Mouse (Mus musculus) kidney, adult 11 months (tissue): ENCODE data around the gene Capn11.

ENCODE experiments used
- DNase-seq: peaks from one replicate; pipeline ENCODE4 v3.0.0; 2022

Capn11 gene

DNA sequence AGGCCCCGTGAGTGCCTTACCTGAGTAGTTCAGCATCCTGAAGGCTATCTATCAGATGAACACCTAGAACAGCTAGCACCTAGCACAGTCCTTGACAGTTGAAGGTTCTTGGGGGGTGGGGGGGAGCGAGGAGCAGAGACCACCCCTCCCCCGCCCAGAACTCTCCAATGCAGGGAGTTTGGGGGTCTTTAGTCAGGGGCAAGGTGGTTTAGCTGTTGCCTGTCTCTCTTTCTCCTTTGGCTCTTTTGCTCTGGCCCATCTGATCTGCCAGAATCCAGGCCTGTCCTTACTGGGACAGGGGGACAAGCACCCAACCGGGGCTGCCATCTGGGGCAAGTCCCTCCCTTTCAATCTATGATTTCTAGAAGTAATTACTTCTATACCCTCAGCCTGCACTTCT is at the start of gene Capn11:
Capn11 (minus strand) TSS at position 101 of the 400 bp plus-strand sequence.
- no peak for DNase-seq

DNA sequence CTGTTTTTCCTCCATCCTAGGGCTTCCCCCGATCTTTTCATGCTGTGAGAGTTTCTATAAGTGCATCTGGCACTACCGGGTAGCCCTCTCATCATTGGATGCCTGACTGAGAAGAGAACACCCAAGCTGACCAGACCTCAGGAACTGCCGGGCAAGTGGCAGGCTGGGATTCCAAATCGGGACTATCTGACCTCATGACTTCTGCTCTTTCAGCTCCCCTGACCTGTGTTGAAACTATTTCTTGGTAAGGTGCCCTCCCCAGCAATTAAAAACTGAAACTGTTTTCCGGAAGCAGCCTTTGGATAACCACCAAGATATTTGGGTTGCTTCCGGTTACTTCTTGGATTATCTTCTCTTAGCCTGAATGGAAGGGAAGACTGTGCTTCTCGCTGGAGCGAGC is 49.1 kb upstream of the Capn11 start:
- no peak for DNase-seq

DNA sequence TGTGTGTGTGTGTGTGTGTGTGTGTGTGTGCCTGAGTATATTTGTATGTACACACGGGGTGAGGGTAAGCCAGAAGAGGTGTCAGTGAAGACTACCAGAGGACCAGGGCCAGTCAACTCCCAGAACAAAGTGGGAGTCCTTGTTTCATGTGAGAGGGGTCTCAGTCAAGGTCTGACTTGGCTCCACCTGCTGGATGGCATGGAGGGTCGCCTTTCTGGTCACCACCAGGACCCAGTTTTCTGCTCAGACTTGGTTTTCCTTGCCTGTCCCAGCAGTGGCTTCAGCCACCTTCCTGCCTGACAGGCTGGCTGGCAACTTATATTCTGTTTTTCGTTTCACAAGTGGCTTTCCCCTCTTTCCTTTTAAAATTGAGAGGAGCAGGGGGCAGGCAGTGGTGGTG is 48.3 kb upstream of the Capn11 start:
- DNase-seq = no peak

DNA sequence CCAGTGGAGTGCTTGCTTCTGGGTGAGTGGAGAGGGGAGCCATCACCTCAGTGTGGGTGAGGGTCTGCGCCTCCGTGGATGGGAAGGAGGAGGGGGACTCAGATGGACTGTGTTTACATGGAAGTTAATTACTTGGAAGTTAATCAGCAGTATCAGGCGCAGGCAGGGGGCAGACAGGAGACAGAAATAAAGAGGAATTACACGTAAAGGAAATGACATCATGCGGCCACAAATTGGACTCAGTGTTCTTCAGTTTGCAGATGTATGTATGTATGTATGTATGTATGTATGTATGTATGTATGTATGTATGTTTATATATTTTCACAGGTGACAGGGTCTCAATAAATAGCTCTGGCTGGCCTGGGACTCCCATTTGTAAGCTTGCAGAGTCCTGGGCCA is 47.7 kb upstream of the Capn11 start:
- no peak for DNase-seq

DNA sequence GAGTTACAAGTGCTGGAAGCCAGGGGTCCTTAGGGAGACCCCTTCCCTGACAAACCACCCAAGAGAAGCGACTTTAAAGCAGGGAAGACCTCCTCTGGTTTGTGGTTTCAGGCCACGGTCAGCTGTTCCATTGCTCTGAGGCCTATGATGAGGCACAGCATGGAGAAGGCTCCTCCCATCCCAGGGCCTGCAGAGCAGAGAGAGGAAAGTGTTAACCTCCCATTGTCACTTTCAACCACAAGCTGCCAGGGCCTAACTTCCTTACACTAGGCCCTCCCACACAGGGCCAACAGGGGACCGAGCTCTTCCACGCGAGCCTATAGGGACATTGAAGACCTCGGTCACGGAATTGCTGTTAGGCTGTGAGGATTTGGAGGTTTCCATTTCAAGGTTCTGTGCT is 44.1 kb upstream of the Capn11 start:
- DNase-seq = no peak

DNA sequence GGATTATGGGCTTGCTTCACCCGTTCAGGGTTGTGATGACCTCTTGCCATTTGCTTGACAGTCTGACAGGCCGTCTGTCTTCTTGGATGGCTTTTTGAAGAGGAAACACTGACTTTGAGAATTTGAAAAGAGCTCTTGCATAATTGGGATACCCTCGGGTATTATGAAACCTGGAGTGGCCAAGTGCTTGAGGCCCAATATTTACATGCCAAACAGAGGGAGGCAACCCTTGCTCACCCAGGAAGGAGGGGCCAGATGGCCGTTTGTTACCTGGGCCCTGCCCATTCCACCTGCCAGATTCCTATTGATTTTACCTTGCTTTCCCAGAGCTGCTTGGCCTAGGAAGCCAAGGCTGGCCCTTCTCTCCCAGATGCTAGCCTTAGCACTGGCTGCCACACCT is 43.1 kb upstream of the Capn11 start:
- DNase-seq = no peak

DNA sequence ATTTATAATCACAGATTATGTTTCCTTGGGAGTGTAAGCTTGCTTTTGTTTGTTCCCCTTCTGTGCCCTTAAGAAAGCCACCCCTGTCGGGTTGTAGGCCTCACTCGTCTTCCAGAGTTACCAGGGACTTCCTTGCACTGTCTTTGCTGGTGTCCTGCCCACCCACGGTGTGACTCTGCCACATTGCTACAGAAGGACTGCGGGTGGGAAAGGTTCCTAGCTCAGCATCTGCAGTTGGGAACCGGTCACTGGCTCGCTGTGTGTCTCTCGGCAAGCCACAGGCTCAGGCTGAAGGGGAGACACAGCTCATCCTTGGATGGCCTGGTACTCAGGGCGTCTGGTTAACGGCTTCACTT is 42.1 kb upstream of the Capn11 start:
- DNase-seq = no peak

DNA sequence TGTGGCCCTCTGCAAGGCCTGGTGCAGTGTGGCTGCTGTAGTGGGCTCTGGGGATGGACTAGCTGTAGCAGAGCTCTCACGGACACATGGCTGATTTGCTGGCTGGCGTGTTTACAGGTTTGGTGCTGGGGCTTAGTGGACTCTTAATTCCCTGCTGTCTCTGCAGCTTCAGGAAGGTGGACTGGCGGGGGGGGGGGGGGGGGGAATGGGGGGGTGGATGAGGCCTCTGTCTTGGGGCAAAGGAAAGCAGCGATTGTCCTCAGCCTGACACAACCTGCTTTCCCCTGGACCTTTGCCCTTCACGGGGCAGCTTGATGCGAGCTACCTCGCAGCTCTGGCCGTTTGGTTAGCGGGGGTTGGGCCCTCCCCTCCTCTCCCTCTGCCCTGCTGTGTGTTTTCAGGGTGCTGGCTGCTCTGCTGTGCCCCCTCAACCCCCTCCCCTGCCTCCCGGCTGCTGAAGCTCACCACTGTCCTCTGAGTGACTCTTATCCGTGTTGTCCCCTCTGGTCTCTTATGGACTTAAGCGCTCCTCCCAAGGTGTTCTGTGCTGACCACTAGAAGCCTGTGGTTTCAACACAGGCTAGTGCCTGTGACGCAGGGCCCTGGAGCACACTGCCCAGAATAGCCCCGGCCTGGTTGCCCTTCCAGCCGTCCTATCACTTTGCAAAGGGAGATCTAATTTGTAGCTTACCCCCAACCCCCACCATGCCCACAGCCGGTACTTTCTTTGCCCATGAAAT is 41.5 kb upstream of the Capn11 start:
- peak; percentile 44 for DNase-seq

DNA sequence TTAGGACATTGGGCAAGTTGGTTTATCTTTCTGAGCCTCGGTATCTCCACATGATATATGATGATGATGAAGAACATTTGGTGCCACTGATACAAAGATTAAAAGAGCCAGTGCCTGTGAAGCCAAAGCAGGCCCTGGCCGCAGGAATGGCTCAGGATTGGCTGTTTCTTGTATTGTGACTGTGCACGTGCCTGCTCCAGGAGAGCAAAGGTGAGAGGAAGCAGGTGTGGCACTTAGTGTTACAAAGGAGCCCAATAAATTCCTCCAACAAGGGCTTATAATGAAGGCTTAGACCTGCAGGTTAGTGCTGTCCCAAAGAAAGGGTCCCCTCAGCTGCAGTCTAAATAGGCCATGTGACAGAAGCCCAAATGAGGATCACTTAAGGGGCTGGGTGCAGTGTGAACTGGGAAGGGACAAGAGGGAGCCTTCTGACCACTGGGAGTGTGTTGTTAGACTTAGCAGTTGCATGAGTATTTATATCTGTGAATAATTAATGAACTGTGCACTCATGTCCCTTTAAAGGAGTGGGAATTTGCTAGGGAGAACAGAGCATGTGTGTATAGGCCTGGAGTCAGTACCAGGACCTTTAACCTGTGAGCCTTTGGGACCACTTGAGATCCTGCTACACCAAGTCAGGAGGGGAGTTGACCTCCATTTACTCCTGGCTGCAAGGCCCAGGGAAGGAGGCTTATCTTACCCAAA is 40.1 kb upstream of the Capn11 start:
- DNase-seq = no peak

DNA sequence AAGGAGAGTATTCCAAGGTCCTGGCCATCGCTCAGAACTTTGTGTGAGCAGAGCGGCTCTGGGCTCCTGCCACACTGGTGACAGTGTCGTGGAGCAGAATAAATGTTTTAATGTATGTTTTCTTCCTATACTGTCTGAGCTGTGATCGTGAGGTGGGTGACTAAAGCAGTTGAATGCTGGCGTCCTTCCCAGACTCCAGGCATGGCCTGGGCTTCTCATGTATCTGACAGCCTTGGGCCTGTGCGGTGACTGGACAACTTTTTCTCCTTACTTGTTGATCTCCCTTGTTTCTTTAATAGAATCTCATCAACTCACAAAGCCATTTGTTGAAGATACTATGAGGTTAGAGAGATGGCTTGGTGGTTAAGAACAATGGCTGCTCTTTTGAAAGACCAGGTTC is 39.2 kb upstream of the Capn11 start:
- no peak for DNase-seq

DNA sequence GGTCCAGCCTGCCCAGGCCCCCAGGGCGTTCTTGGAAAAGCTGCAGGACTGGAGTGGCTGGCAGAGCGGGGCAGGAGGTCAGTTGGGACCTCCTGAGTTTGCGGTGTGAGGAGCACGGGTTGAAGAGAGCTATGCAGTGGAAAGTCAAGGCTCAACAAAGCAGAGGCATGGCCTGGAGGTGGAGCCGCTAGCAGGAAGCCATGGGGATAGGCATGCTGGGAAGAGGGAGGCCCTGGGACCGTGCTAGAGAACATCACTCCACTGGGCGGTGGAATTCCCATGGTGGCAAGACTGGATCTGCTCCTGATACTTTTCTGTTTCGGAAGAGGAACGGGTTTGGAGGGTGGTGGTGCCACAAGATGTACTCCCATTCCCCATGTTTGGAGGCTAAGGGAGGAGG is 37.9 kb upstream of the Capn11 start:
- no peak for DNase-seq

DNA sequence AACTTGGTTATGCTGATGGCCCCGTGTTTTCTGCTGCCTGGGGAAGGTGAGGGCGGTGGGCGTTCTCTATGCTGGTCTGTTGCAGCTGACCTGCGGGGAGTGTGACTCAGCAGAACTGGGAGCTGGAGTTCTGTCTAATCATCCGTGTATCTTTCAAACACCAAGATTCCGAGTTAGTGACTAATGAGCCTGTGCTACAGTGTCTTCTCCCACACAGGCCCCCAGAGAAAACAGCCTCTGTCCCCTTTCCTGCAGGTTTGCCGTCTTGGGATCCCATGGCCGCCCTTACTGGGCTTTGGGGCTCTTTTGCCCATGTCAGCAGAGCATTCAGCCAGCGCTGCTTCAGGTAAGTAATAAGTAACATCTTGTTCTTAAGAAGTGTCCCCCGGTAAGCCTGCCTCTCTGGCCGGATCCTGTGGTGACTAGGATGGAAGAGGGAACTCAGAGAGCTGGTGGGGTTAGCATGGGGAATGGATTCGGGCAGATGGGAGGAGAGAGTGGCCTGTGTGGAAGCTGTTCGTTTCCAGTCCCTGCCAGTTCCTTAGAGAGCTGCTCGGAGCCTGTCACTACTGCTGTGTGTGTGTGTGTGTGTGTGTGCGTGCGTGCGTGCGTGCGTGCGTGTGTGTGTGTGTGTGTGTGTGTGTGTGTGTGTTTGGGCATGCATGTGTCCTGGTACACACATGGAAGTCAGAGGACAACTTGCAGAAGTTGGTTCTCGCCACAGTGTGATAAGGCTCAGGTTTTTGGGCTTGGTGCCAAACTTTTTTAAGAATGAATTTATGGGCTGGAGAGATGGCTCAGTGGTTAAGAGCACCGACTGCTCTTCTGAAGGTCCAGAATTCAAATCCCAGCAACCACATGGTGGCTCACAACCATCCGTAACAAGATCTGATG is 36.3 kb upstream of the Capn11 start:
- peak; percentile 41 for DNase-seq

DNA sequence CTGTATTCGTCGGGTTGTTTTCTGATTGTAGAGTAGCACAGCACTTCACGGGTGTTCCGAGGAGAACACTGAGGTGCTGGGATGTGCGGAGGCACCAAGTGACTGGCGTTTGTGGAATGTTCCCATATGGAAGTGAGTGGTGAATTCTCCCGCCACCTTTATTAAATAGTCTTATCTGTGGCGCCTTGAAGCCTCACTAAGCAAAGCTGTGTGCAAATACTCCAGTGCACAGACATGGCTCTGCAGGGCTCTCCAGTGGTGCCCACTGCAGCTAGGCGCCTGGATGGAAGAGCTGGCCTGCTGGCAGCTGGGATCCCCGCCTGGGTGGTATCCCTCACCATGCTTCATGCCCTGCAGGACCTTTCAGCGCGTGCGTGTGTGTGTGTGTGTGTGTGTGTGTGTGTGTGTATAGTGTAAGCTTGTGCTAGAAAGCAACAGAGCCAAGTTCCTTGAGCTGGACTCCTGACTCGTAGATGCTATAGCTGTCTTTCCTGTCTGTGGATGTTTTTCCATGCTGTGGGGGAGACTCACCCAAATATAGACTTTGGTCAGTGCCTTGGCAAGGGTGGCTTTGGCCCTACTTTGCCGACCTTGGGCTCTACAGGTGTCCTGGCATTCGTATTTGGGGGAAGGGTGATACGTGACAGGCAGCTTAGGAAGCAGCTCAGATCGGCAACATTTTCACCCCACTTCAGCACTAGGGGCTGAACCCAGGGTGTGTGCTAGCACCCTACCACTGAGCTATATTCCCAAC is 34.9 kb upstream of the Capn11 start:
- DNase-seq = peak; percentile 27

DNA sequence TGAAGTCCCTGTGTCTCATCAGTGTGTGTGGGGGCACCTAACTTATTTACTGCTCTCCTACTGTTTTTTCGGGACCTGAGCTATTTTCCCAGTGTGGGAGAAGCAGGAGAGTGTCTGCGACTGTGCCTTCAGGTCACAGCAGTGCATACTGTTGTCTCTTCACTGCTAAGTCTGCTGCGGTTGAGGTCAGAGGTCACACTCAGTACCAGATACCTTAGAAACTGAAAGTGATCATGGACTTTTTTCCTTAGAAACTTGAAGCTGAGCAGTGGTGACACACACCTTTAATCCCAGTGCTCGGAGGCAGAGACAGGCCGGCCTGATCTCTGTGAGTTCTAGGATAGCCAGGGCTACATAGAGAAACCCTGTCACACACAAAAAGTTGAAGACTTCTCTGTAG is 33.0 kb upstream of the Capn11 start:
- no peak for DNase-seq

DNA sequence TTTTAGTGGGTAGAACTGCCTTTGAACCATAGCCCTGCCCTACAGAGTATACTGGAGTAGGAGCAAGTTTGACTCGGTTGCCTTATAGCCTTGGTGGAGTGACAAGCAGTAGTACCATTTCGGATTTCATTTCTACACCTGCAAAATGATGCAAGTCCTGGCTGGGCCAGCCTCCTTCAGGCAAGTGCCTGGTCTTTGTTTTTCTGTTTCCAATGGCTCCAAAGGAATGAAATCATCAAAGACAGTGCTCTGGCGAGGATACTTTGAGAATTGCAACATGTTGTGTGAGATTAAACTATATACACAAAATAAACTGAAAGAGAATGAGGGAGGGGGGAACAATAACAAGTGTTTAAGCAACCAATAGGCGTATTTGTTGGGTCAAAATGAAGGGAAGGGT is 30.9 kb upstream of the Capn11 start:
- DNase-seq = no peak

DNA sequence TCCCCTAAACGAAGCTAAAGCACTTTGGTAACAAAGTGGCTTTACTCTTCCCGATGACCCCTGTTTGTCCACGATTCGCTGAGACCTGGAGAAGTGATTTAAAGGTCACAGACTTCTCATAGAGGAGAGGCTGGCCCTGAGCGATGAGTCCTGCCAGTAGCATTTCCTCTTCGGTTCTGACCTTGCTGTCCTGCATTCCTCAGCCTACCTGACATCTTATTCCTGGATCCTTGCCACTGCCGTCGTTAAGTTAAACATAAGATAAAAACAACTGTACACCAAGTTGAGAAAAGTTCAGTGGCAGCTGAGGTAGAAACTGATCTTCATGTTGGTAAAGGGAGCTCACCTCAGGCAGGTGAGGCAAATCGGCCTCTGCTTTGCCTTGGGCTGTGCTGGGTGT is 30.0 kb upstream of the Capn11 start:
- DNase-seq = no peak

DNA sequence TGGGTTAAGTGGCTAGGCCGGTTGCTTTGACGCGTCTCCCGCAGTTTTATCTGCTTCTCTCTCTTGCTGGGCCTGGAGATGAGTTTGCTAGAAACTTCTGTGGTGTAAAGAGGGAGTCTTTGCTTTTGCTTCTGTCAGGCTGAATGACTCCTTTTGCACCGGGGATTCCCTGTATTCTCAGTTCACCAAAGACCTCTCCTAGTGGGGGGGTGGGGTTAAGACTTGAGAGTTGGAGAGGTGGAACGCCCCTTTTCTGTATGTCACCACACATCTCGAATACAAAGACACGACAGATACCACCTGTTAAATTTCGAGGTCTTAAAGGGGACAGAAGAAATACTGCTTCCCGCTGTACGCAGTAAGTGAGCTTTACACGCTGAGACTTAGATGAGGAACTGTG is 27.6 kb upstream of the Capn11 start, which contains the start of gene Tmem63b:
Tmem63b (minus strand) TSS at position 190 of the 400 bp plus-strand sequence.
- DNase-seq = no peak

DNA sequence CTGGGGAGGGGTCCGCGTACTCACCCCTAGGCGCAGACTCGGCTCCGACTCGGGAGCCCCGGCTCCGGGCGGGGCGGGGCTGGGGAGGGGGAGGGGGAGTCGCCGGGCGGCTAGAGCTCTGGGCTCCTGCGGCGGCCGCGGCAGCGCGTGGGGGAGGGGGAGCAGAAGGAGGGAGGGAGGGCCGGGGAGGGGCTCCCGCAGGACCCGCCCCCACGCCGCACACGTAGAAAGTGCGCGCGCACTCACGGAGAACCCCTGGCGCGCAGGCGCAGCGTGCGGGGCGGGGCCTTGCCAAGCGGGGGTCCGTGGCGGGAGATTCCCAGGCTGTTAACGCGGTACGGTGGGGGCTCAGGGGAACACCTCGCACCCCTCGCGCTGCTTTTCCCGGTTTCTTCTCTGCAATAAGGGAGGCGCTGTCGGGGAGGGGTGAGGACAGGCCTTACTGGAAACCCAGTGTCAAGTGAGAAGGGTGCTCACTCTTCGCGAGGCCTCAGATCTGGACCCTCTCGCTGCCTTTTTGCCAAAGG is 27.0 kb upstream of the Capn11 start, which contains the start of gene Mrpl14:
Mrpl14 (plus strand) TSS at position 230 of the 527 bp plus-strand sequence.
- DNase-seq = peak; percentile 83

DNA sequence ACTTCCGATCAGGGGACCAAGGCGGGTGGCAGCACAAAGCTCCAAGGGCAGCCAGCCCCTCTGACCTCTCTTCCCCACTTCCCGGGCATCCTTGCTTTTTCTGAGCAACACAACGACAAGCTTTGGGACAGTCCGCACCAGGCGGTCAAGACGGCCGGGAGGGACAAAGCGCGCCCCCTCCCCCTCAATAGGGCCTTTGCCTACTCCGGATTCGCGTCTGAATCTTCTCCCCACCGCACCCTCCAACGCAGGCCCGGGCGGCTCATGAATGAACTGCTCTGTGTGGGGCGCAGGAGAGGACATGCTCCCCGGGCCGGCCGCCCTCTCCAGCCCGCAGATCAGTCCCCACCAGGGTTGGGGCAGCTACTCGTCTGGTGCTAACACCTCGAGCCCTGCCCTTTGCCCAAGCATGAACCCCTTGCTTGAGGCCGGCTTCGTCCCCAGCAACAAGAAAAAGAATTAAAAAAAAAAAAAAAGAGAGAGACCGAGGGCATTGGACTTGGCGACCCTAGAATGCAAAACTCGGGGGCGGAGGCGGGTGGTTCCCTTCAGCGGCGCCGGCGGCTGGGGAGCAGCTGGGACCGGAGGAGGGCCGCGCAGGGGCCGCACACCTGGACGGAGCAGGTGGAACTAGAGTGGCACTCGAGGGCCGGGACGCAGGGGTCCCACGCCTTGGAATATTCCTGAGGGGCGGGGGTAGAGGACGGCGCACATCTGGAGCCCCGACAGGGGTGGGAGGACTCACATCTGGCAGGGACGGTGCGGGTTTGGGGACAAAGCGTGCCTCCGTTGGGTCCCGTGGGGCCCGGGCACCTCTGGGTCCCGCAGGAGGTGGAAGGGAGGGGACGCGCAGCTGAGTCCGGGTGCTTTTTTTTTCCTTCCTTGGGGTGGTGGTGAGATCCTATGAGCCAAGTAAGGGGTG is 26.3 kb upstream of the Capn11 start:
- DNase-seq = no peak

DNA sequence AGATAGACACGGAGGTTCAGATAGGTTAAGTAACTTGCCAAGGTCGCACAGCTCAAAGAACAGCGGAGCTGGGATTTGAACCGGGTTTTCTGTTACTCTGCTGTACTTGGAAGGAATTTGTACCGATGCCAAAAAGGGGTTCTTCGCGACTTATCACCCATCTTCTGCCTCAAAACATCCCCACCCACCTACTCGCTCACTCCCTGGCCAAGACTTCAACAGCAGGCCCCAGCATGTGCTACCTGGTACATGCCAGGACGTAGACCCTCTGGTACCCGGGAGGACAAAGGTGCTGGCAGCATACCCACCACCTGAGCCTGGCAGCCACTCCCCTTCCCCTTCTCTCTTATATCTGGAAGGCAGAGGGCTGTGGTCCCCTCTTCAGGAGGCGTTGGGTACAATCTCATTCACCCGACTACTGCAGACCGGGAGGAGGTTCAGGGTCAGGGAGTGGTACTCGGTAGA is 25.6 kb upstream of the Capn11 start:
- no peak for DNase-seq

DNA sequence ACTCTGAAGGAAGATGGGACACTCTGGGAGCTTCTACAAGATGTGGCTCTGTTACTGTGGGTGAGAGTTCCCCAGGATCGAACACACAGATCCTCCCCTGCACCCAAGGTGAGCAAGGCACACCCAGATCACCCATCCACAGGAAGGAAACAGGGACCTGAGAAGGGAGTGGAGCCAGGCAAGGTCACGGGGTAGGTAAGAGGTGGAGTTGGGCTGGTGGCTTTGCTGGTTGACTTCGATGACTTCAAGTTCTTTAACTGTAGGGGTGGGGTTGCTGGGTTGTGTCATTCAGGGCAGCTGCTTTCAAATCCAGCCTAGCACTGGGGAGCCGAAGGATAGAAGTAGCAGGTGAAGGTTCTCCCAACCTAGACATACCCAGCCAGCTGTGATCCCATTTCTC is 23.7 kb upstream of the Capn11 start:
- DNase-seq = no peak
